Mouse (Mus musculus) brown adipose tissue, adult 24 weeks (tissue): ENCODE results near the gene Gemin6. TPM values are rescaled to one million over a fixed set of nuclear protein-coding genes. Genes with fewer than 3 reads are reported as not detected.
"Not testable (repeated sequence)": the region's sequence is repeated elsewhere in the genome, so short reads cannot be mapped to it uniquely, and the experiment has no call there.

Source experiments
- H3K27ac ChIP-seq: fragments of 200-500 bp; replicated peaks from 2 replicates; pipeline ENCODE4 v1.5.1; 2012; ENCODE audit warnings: low read depth, mild to moderate bottlenecking, low read length
- H3K4me1 ChIP-seq: fragments of 200-500 bp; 2 replicates; pipeline ENCODE4 v1.6.1; 2012; ENCODE audit warnings: low read length, mixed read lengths; ENCODE audit not compliant: control insufficient read depth, insufficient read depth, insufficient read length
- H3K4me3 ChIP-seq: fragments of 200-500 bp; 2 replicates; pipeline ENCODE4 v1.5.1; 2012; ENCODE audit warnings: low read depth, mild to moderate bottlenecking, low read length, moderate library complexity; ENCODE audit not compliant: insufficient read depth
- polyA plus RNA-seq: library from polyadenylated mRNA; stranded (reverse); fragments of >200 nt; gene quantifications from 2 replicates; pipeline ENCODE4 v1.2.4, GENCODE M21; 2012; ENCODE audit not compliant: missing spikeins, insufficient read depth, insufficient read length

The Gemin6 gene
- polyA plus RNA-seq, 1 experiment, result 4.9 TPM

GRCm38 (mm10) chr17:80267065-80267464 lies 42.8 kb downstream of the Gemin6 start:
- no peak overlapping the region for H3K27ac ChIP-seq
- no peak overlapping the region for H3K4me3 ChIP-seq
- H3K4me1 ChIP-seq, result no peaks in the 10 kb centered on the region

GRCm38 (mm10) chr17:80268151-80268550 lies 43.9 kb downstream of the Gemin6 start:
- no peaks in the 10 kb centered on the region for H3K4me1 ChIP-seq

GRCm38 (mm10) chr17:80270622-80271021 lies 46.4 kb downstream of the Gemin6 start:
- not testable (repeated sequence) for H3K27ac ChIP-seq, H3K4me3 ChIP-seq

More at GRCm38 (mm10) chr17:80268151-80268550, 43.9 kb downstream of the Gemin6 start:
- H3K4me3 ChIP-seq, result no peak overlapping the region
- no peak overlapping the region for H3K27ac ChIP-seq

More at GRCm38 (mm10) chr17:80270622-80271021, 46.4 kb downstream of the Gemin6 start:
- not testable (repeated sequence) for H3K4me1 ChIP-seq

Other genes with a start within 250 kb of the Gemin6 start
- gene Hnrnpll, start 162.1 kb upstream of the Gemin6 start, polyA plus RNA-seq, result 15.9 and 22.5 TPM in 2 replicates
- 61.2 and 63.9 TPM in 2 replicates for gene Galm, start 97.0 kb upstream of the Gemin6 start, polyA plus RNA-seq
- 33.3 and 35.9 TPM in 2 replicates for gene Srsf7, start 17.1 kb upstream of the Gemin6 start, polyA plus RNA-seq
- not detected in 2 replicates for gene Ttc39d, start 17.0 kb upstream of the Gemin6 start, polyA plus RNA-seq
- 16.0 and 24.1 TPM in 2 replicates for gene Morn2, start 65.8 kb downstream of the Gemin6 start, polyA plus RNA-seq
- 4.5 and 4.8 TPM in 2 replicates for gene Dhx57, start 66.0 kb downstream of the Gemin6 start, polyA plus RNA-seq
- gene Arhgef33, start 83.0 kb downstream of the Gemin6 start, polyA plus RNA-seq, result not detected in 2 replicates
- not detected in 2 replicates for gene Gm10190, start 149.1 kb downstream of the Gemin6 start, polyA plus RNA-seq